Mouse (Mus musculus) CH12.LX (cell line): ENCODE results near the gene Fgfr2. TPM values are rescaled to one million over a fixed set of nuclear protein-coding genes. Genes with fewer than 3 reads are reported as not detected.

Source experiments
- DNase-seq: peaks from one replicate; pipeline ENCODE4 v3.0.0-alpha.2; 2013; ENCODE audit errors: extremely low read depth
- H3K27ac ChIP-seq: 2 replicates; pipeline ENCODE4 v1.5.1; 2012; ENCODE audit warnings: low read depth, mild to moderate bottlenecking, control low read depth, moderate library complexity; ENCODE audit not compliant: insufficient read depth
- H3K27me3 ChIP-seq: replicated peaks from 2 replicates; pipeline ENCODE3; 2012; ENCODE audit warnings: inconsistent platforms
- H3K36me3 ChIP-seq, 2 experiments: replicated peaks in 1 of 2; 2 replicates each; pipeline versions ENCODE3 to v1.6.1; 2012; ENCODE audit warnings: inconsistent platforms in 1 of 2, low read length in 1 of 2, mild to moderate bottlenecking in 1 of 2, mixed read lengths in 1 of 2, moderate library complexity in 1 of 2; ENCODE audit not compliant: control insufficient read depth in 1 of 2, insufficient read depth in 1 of 2
- H3K4me1 ChIP-seq, 2 experiments: 2 replicates each; pipeline ENCODE4 v1.6.1; 2012; ENCODE audit warnings: inconsistent platforms in 1 of 2, moderate library complexity in 1 of 2; ENCODE audit not compliant: insufficient read depth in 2 of 2, control insufficient read depth in 1 of 2
- H3K4me2 ChIP-seq: 2 replicates; pipeline ENCODE4 v1.6.1; 2012; ENCODE audit warnings: low read depth, mild to moderate bottlenecking, control low read depth; ENCODE audit not compliant: poor library complexity, insufficient read depth, severe bottlenecking
- H3K4me3 ChIP-seq, 3 experiments: fragments of 150-350 bp in 1 of 3; sonication (generic) in 1 of 3; replicated peaks in 1 of 3; 2 replicates each; pipeline versions ENCODE3 to v1.5.1; 2011 to 2012; ENCODE audit warnings: low read depth in 2 of 3, low read length in 2 of 3, mild to moderate bottlenecking in 2 of 3, moderate library complexity in 2 of 3, control low read depth in 1 of 3, improper control_type of control experiment in 1 of 3, inconsistent platforms in 1 of 3, mixed read lengths in 1 of 3; ENCODE audit not compliant: poor library complexity in 1 of 3
- H3K79me2 ChIP-seq: replicated peaks from 2 replicates; pipeline ENCODE4 v1.6.1; 2012; ENCODE audit warnings: mild to moderate bottlenecking, moderate library complexity; ENCODE audit not compliant: control insufficient read depth, poor library complexity, insufficient read depth, severe bottlenecking; ENCODE audit errors: extremely low read depth
- H3K9ac ChIP-seq: 2 replicates; pipeline ENCODE4 v1.6.1; 2012; ENCODE audit warnings: low read depth, mild to moderate bottlenecking, control low read depth, moderate library complexity; ENCODE audit not compliant: insufficient read depth
- H3K9me3 ChIP-seq: replicated peaks from 2 replicates; pipeline ENCODE3; 2012; ENCODE audit warnings: low read length, inconsistent platforms, mixed read lengths
- BHLHE40 ChIP-seq: IDR thresholded peaks from 2 replicates; pipeline ENCODE4 v1.6.1; 2011; ENCODE audit warnings: mild to moderate bottlenecking, low read depth, low read length, improper control_type of control experiment
- CHD2 ChIP-seq: IDR thresholded peaks from 2 replicates; pipeline ENCODE4 v1.6.1; 2011; ENCODE audit warnings: low read length, improper control_type of control experiment
- E2F4 ChIP-seq: IDR thresholded peaks from 2 replicates; pipeline ENCODE4 v1.6.1; 2011; ENCODE audit warnings: low read depth, low read length, improper control_type of control experiment; ENCODE audit not compliant: insufficient replicate concordance
- EP300 ChIP-seq: IDR thresholded peaks from 2 replicates; pipeline ENCODE4 v1.6.1; 2011; ENCODE audit warnings: low read length, improper control_type of control experiment
- GABPA ChIP-seq: IDR thresholded peaks from 2 replicates; pipeline ENCODE4 v1.6.1; 2012; ENCODE audit warnings: low read depth, low read length, improper control_type of control experiment, inconsistent platforms; ENCODE audit not compliant: insufficient replicate concordance
- HCFC1 ChIP-seq: IDR thresholded peaks from 2 replicates; pipeline ENCODE4 v1.6.1; 2012; ENCODE audit warnings: low read depth, mild to moderate bottlenecking, inconsistent platforms, low read length, improper control_type of control experiment
- IRF4 ChIP-seq: IDR thresholded peaks from 2 replicates; pipeline ENCODE4 v1.6.1; 2014; ENCODE audit warnings: low read depth, mild to moderate bottlenecking, inconsistent platforms, low read length, improper control_type of control experiment
- JUN ChIP-seq: IDR thresholded peaks from 2 replicates; pipeline ENCODE4 v1.6.1; 2011; ENCODE audit warnings: low read depth, mild to moderate bottlenecking, low read length, improper control_type of control experiment, moderate library complexity; ENCODE audit not compliant: insufficient read depth
- MAFK ChIP-seq: IDR thresholded peaks from 2 replicates; pipeline ENCODE4 v1.6.1; 2011; ENCODE audit warnings: low read length, improper control_type of control experiment; ENCODE audit not compliant: insufficient replicate concordance
- MAX ChIP-seq: IDR thresholded peaks from 2 replicates; pipeline ENCODE4 v1.6.1; 2011; ENCODE audit warnings: low read length, improper control_type of control experiment
- MAZ ChIP-seq: IDR thresholded peaks from 2 replicates; pipeline ENCODE4 v1.6.1; 2012; ENCODE audit warnings: low read depth, mild to moderate bottlenecking, inconsistent platforms, low read length, improper control_type of control experiment, moderate library complexity
- MEF2A ChIP-seq: IDR thresholded peaks from 2 replicates; pipeline ENCODE4 v1.6.1; 2014; ENCODE audit warnings: low read depth, mild to moderate bottlenecking, inconsistent platforms, low read length, improper control_type of control experiment, borderline replicate concordance
- MXI1 ChIP-seq: IDR thresholded peaks from 2 replicates; pipeline ENCODE4 v1.6.1; 2011; ENCODE audit warnings: mild to moderate bottlenecking, low read depth, low read length, improper control_type of control experiment
- POLR2AphosphoS2 ChIP-seq: IDR thresholded peaks from 2 replicates; pipeline ENCODE4 v1.6.1; 2011; ENCODE audit warnings: low read depth, low read length, improper control_type of control experiment
- RAD21 ChIP-seq: IDR thresholded peaks from 2 replicates; pipeline ENCODE4 v1.6.1; 2011; ENCODE audit warnings: low read depth, mild to moderate bottlenecking, low read length, improper control_type of control experiment, moderate library complexity
- TCF12 ChIP-seq: IDR thresholded peaks from 2 replicates; pipeline ENCODE4 v1.6.1; 2014; ENCODE audit warnings: low read depth, mild to moderate bottlenecking, inconsistent platforms, low read length, improper control_type of control experiment
- UBTF ChIP-seq: IDR thresholded peaks from 2 replicates; pipeline ENCODE4 v1.6.1; 2012; ENCODE audit warnings: low read depth, mild to moderate bottlenecking, inconsistent platforms, low read length, improper control_type of control experiment, moderate library complexity
- USF1 ChIP-seq: IDR thresholded peaks from 2 replicates; pipeline ENCODE4 v1.6.1; 2014; ENCODE audit warnings: low read depth, mild to moderate bottlenecking, inconsistent platforms, low read length, improper control_type of control experiment
- ZC3H11A ChIP-seq: IDR thresholded peaks from 2 replicates; pipeline ENCODE4 v1.6.1; 2012; ENCODE audit warnings: low read depth, mild to moderate bottlenecking, inconsistent platforms, low read length, improper control_type of control experiment
- ZKSCAN1 ChIP-seq: IDR thresholded peaks from 2 replicates; pipeline ENCODE4 v1.6.1; 2012; ENCODE audit warnings: low read depth, inconsistent platforms, low read length, improper control_type of control experiment, borderline replicate concordance
- dilution Hi-C: fragments of 300-500 bp; cut with MboI; formaldehyde crosslinking; loops from 2 replicates; pipeline ENCODE4 v1.14.3; 2020; ENCODE audit warnings: low sequenced_read_pairs; ENCODE audit not compliant: extremely low pct_unique_long_range_greater_than_20kb, extremely low pct_ligation_motif_present
- in situ Hi-C: fragments of 300-500 bp; cut with MboI; formaldehyde crosslinking; loops from 3 replicates; pipeline ENCODE4 v1.14.3; 2019; ENCODE audit warnings: low sequenced_read_pairs, low pct_ligation_motif_present, low pct_unique_long_range_greater_than_20kb, mixed read lengths
- polyA plus RNA-seq: library from polyadenylated mRNA; unstranded; fragments of >175 nt; gene quantifications from 2 replicates; pipeline ENCODE4 v1.2.1, GENCODE M21; 2012; ENCODE audit warnings: low read depth; ENCODE audit not compliant: insufficient read length
- total RNA-seq, 2 experiments: library from RNA; depleted of rRNA; stranded (reverse); fragments of 300-350 nt in 1 of 2; fragments of >200 nt in 1 of 2; gene quantifications; 2 replicates each; pipeline ENCODE4 v1.2.3; 2012 to 2014

The Fgfr2 gene
- total and polyA plus RNA-seq, 3 experiments: not detected

DNA sequence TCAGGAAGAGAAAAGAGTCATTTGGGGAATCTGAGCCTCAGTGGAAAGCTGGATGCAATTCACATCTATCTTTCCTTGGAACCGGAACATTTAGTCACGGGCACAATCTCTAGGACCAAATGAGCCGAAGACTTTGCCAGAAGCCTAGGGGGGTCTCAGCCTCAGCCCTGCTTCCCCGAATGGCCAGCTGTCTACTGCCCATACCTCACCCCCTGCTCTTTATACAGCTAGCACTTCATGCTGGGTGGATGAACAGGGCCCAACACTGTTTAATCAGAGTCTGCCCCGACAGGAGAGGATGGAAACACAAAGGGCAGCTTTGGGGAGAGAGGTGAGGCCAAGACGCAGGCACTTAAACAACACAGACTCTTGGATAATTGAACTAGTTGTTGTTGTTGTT is 860.0 kb downstream of the Fgfr2 start:
- Histone ChIP-seq H3K9ac (no peak overlapping the region), H3K9me3 (no peaks in the 10 kb centered on the region), H3K27me3 (peaks cover 19% of the 10 kb centered on the region), H3K27ac (no peak overlapping the region), H3K79me2 (no peaks in the 10 kb centered on the region), H3K36me3 (no peaks in the 10 kb centered on the region), H3K4me3 (no peak overlapping the region), H3K4me1 (peaks cover 6 to 9% of the 10 kb centered on the region in 2 experiments), H3K4me2 (no peak overlapping the region)
- DNase-seq: no peak
- in situ Hi-C loops: no loop called here
- dilution Hi-C loops: no loop called here
- TF ChIP-seq RAD21 (no peak), IRF4 (no peak)

DNA sequence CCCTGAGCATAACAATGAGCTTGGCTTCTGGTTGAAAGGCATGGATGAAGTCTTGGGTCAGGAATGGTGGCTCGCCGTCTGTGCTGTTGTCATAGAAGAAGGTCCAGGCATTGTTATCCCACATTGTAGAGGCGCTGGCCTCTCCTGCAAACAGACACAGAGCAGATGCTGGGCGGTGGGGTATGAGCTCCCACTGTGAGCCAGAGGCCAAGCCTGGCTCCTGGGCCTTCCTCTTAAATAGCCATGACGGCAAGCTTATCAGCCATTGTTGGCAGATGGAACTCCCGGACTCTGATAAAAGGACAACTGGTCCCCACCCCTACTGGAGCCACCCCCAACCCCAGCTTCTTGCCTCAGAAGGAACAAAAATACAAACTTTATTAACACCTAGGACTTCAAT is 860.5 kb downstream of the Fgfr2 start:
- Histone ChIP-seq H3K4me3 (no peak overlapping the region), H3K9me3 (no peaks in the 10 kb centered on the region), H3K4me2 (no peak overlapping the region), H3K27me3 (peaks cover 21% of the 10 kb centered on the region), H3K4me1 (peaks cover 3 to 5% of the 10 kb centered on the region in 2 experiments), H3K9ac (no peak overlapping the region), H3K36me3 (no peaks in the 10 kb centered on the region), H3K79me2 (no peaks in the 10 kb centered on the region), H3K27ac (no peak overlapping the region)
- DNase-seq: no peak
- in situ Hi-C loops (no loop called here), dilution Hi-C loops (no loop called here)
- TF ChIP-seq USF1 (no peak), BHLHE40 (no peak), HCFC1 (no peak), E2F4 (no peak), UBTF (no peak), MAX (no peak), CHD2 (no peak), POLR2AphosphoS2 (no peak), RAD21 (no peak), MEF2A (no peak), EP300 (no peak), MAFK (no peak), IRF4 (no peak)

DNA sequence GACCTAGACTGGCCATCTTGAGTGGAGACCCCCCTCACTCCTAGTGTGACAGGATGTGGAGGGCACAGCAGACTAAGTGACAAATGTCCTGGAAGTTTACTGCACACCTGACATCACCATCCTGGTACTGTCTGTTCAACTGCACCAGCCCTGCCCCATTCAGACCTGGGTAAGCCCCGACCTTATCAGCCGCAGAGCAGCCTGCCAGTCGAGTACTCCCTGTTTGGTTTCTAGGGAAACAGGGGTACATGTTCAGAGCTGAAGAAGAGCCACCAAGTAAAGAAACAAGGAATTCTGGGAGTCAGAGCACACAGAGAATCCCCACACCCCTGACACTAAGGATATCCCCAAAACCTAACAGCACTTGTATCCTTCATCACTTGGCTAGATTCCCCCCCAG is 861.3 kb downstream of the Fgfr2 start:
- H3K9ac ChIP-seq: no peak overlapping the region
- no peak overlapping the region for H3K4me2 ChIP-seq
- in situ Hi-C loops (no loop called here), dilution Hi-C loops (no loop called here)
- no peaks in the 10 kb centered on the region for H3K79me2 ChIP-seq
- H3K4me1 ChIP-seq: no peaks in the 10 kb centered on the region
- H3K4me3 ChIP-seq: no peak overlapping the region
- no peak for DNase-seq
- H3K27me3 ChIP-seq: peaks cover 23% of the 10 kb centered on the region
- H3K9me3 ChIP-seq: no peaks in the 10 kb centered on the region
- H3K27ac ChIP-seq: no peak overlapping the region
- TF ChIP-seq ZC3H11A (no peak), CHD2 (no peak), MAZ (no peak), JUN (no peak), MXI1 (no peak), TCF12 (no peak), ZKSCAN1 (no peak), GABPA (no peak)
- no peaks in the 10 kb centered on the region for H3K36me3 ChIP-seq
